Mouse (Mus musculus): Measurements from ENCODE around the gene Mgat5b.

GRCm38 (mm10) chr11:116968586-116968985 lies 49.9 kb downstream of the Mgat5b start:
- TF ChIP-seq CTCF (IDR thresholded peaks at IDR 0.05; ENCODE audit: low read depth), result no peak
- TF ChIP-seq EP300 (IDR thresholded peaks at IDR 0.05; ENCODE audit: low read depth), result no peak
